Mouse (Mus musculus) frontal cortex, postnatal 14 days (tissue): ENCODE measurements around the gene Kif21a.

Experiments
- DNase-seq, 2 experiments: peaks; one replicate each; pipeline ENCODE4 v3.0.0; 2022; ENCODE audit warnings: low spot score in 2 of 2

Gene Kif21a

GRCm38 (mm10) chr15:91049496-91050441 lies at the start of gene Kif21a:
Gene Kif21a (minus strand): TSS chr15:91049948.
- DNase-seq: peak; percentile 41 to 57

- no peak for DNase-seq
Measured at GRCm38 (mm10) chr15:91096606-91097005, 46.9 kb upstream of the Kif21a start.

- no peak for DNase-seq
Measured at GRCm38 (mm10) chr15:91089427-91089826, 39.7 kb upstream of the Kif21a start.

GRCm38 (mm10) chr15:91088071-91088470 lies 38.3 kb upstream of the Kif21a start:
- DNase-seq: no peak

- no peak for DNase-seq
Measured at GRCm38 (mm10) chr15:91077457-91078410, 28.0 kb upstream of the Kif21a start.

GRCm38 (mm10) chr15:91072440-91072839 lies 22.7 kb upstream of the Kif21a start:
- DNase-seq: no peak

- no peak for DNase-seq
Measured at GRCm38 (mm10) chr15:91064310-91064826, 14.6 kb upstream of the Kif21a start.

GRCm38 (mm10) chr15:91063845-91064244 lies 14.1 kb upstream of the Kif21a start:
- DNase-seq: no peak

GRCm38 (mm10) chr15:91056866-91057342 lies 7.2 kb upstream of the Kif21a start:
- no peak for DNase-seq

- no peak for DNase-seq
Measured at GRCm38 (mm10) chr15:91056176-91056865, 6.6 kb upstream of the Kif21a start.

GRCm38 (mm10) chr15:91048951-91049495 lies 725 bp downstream of the Kif21a start:
- DNase-seq: peak; percentile 14 to 18

- DNase-seq: no peak
Measured at GRCm38 (mm10) chr15:91047627-91048026, 2.1 kb downstream of the Kif21a start.

GRCm38 (mm10) chr15:91046506-91046905 lies 3.2 kb downstream of the Kif21a start:
- no peak for DNase-seq

- DNase-seq: no peak
Measured at GRCm38 (mm10) chr15:91043263-91043662, 6.5 kb downstream of the Kif21a start.

GRCm38 (mm10) chr15:91038860-91039259 lies 10.9 kb downstream of the Kif21a start:
- DNase-seq: no peak

- no peak for DNase-seq
Measured at GRCm38 (mm10) chr15:91034090-91034489, 15.7 kb downstream of the Kif21a start.

GRCm38 (mm10) chr15:91033529-91033928 lies 16.2 kb downstream of the Kif21a start:
- no peak for DNase-seq

- no peak for DNase-seq
Measured at GRCm38 (mm10) chr15:91028962-91029361, 20.8 kb downstream of the Kif21a start.

GRCm38 (mm10) chr15:91028494-91028893 lies 21.3 kb downstream of the Kif21a start:
- DNase-seq: no peak

GRCm38 (mm10) chr15:91022276-91022675 lies 27.5 kb downstream of the Kif21a start:
- DNase-seq: no peak

GRCm38 (mm10) chr15:91018861-91019187 lies 30.9 kb downstream of the Kif21a start:
- DNase-seq: no peak
